Mouse (Mus musculus) hindbrain, postnatal 0 days (tissue): ENCODE measurements around the gene Ift57. TPM values are rescaled to one million over a fixed set of nuclear protein-coding genes. Genes with fewer than 3 reads are reported as not detected.

Experiments used
- ATAC-seq: fragments of 200-750 bp; cut with Nextera tagmentation; 2 replicates; pipeline ENCODE4 v1.8.0; 2017; ENCODE audit warnings: mild to moderate bottlenecking, moderate TSS enrichment, moderate library complexity
- DNase-seq: peaks from one replicate; pipeline ENCODE4 v3.0.0-alpha.2; 2015; ENCODE audit warnings: low spot score
- H3K27ac ChIP-seq: fragments of 300-500 bp; sonication (generic); 2 replicates; pipeline ENCODE4 v1.5.1; 2014; ENCODE audit warnings: mild to moderate bottlenecking
- H3K27me3 ChIP-seq: fragments of 300-500 bp; sonication (generic); 2 replicates; pipeline ENCODE4 v1.6.1; 2014; ENCODE audit warnings: low read length, mixed read lengths; ENCODE audit not compliant: insufficient read depth
- H3K36me3 ChIP-seq: fragments of 300-500 bp; sonication (generic); 2 replicates; pipeline ENCODE4 v1.6.1; 2014; ENCODE audit warnings: low read length, mixed read lengths; ENCODE audit not compliant: insufficient read depth
- H3K4me1 ChIP-seq: fragments of 300-500 bp; sonication (generic); 2 replicates; pipeline ENCODE4 v1.6.1; 2014; ENCODE audit warnings: antibody characterized with exemption, low read length, mixed read lengths; ENCODE audit not compliant: insufficient read depth
- H3K4me2 ChIP-seq: fragments of 300-500 bp; sonication (generic); 2 replicates; pipeline ENCODE4 v1.6.1; 2014; ENCODE audit warnings: low read depth, mild to moderate bottlenecking, low read length, moderate library complexity, mixed read lengths
- H3K4me3 ChIP-seq: fragments of 300-500 bp; sonication (generic); 2 replicates; pipeline ENCODE4 v1.5.1; 2014; ENCODE audit warnings: low read length
- H3K9ac ChIP-seq: fragments of 300-500 bp; sonication (generic); replicated peaks from 2 replicates; pipeline ENCODE4 v1.6.1; 2014; ENCODE audit warnings: mild to moderate bottlenecking, low read length, moderate library complexity, mixed read lengths
- H3K9me3 ChIP-seq: fragments of 300-500 bp; sonication (generic); 2 replicates; pipeline ENCODE4 v1.6.1; 2016; ENCODE audit warnings: low read length, mixed read lengths
- CTCF ChIP-seq: IDR thresholded peaks from 2 replicates; pipeline ENCODE4 v1.5.1; 2016; ENCODE audit warnings: antibody characterized with exemption, control low read depth, low read depth
- WGBS: fragments of 180-500 bp; shearing (Covaris S2); extraction: QIAGEN DNeasy Blood & Tissue Kit; methylation state at CpG from one replicate; pipeline ENCODE4 v1.1.7; 2014; 5-methylcytosine and 5-hydroxymethylcytosine counted together
- polyA plus RNA-seq: library from polyadenylated mRNA; unstranded; fragments of >200 nt; fragmentation: Nextera tagmentation; extraction: Ambion mirVana; gene quantifications from 2 replicates; pipeline ENCODE4 v1.2.1, GENCODE M21; 2015
- total RNA-seq: library from RNA; depleted of rRNA; stranded (reverse); fragments of >200 nt; gene quantifications from 2 replicates; pipeline ENCODE4 v1.2.3, GENCODE M21; 2014

Ift57 gene
- total and polyA plus RNA-seq, 2 experiments from 2014 or later, result 11.0 to 46.2 TPM

DNA sequence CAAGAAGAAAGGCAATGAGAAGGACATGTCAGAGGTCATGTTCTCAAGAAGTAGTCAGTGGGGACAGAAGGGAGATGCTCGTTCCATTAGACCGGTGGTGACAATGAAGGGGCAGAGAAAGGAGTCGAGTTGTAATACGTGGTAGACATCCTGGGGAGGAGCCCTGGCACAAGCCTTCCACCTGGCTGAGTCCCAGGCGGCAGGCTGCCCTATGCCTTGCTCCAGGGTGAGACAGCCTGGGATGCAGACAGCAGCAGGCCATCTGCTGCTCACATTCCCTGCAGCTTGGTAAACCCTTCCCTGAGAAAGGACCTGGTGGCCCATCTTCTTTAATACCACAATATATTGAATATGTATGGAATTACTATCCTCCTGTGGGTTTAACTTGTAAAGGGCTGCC is 22.6 kb downstream of the Ift57 start:
- Histone ChIP-seq H3K4me1 (peaks cover 15% of the 10 kb centered on the region; the same call in 1 of the 2 replicates), H3K36me3 (no peaks in the 10 kb centered on the region), H3K9ac (no peak overlapping the region), H3K4me3 (no peak overlapping the region), H3K9me3 (no peaks in the 10 kb centered on the region), H3K27ac (peak overlapping the region; percentile 22; the same call in 1 of the 2 replicates), H3K27me3 (no peaks in the 10 kb centered on the region), H3K4me2 (no peak overlapping the region)
- TF ChIP-seq CTCF, result no peak
- WGBS, result 19% methylated on average over 5 of the region's 5 CpGs
- DNase-seq, result peak; percentile 64
- peak; percentile 77 for ATAC-seq

- no peak for TF ChIP-seq CTCF
- H3K36me3 ChIP-seq, result no peaks in the 10 kb centered on the region
- no peak overlapping the region for H3K9ac ChIP-seq
- WGBS, result 46% methylated on average over 4 of the region's 4 CpGs
- no peaks in the 10 kb centered on the region for H3K27me3 ChIP-seq
- peak overlapping the region; percentile 15; the same call in 1 of the 2 replicates for H3K27ac ChIP-seq
- no peak overlapping the region for H3K4me2 ChIP-seq
- H3K4me1 ChIP-seq, result peaks cover 15% of the 10 kb centered on the region; the same call in 1 of the 2 replicates
- H3K9me3 ChIP-seq, result no peaks in the 10 kb centered on the region
- H3K4me3 ChIP-seq, result no peak overlapping the region
- DNase-seq (peak; percentile 43), ATAC-seq (no peak)
These were observed 24.2 kb downstream of the Ift57 start for GRCm38 (mm10) chr16:49723222-49723621.

DNA sequence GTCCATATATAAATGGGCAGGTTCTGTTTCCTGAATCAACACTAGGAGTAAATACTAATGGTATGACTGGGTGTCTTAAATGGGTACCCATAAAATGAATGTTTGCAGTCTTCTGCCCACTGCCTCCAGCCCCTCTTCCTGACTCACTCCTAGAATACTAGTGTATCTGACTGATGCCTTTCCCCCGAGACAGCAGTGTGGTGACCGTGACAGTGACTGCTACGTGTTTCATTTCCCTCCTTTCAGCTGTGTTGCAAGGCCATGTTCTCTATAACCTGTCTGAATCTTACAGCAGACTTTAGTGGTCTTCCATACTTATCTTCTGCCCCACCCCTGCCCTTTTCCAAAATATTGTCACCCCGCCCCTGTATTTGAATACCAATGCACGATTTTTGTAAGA is 25.2 kb downstream of the Ift57 start:
- Histone ChIP-seq H3K27me3 (no peaks in the 10 kb centered on the region), H3K36me3 (no peaks in the 10 kb centered on the region), H3K4me2 (no peak overlapping the region), H3K27ac (no peak overlapping the region), H3K4me3 (no peak overlapping the region), H3K9ac (no peak overlapping the region), H3K9me3 (no peaks in the 10 kb centered on the region), H3K4me1 (peaks cover 15% of the 10 kb centered on the region; the same call in 1 of the 2 replicates)
- WGBS, result 88% methylated on average over 5 of the region's 5 CpGs
- no peak for TF ChIP-seq CTCF
- ATAC-seq (no peak), DNase-seq (no peak)

DNA sequence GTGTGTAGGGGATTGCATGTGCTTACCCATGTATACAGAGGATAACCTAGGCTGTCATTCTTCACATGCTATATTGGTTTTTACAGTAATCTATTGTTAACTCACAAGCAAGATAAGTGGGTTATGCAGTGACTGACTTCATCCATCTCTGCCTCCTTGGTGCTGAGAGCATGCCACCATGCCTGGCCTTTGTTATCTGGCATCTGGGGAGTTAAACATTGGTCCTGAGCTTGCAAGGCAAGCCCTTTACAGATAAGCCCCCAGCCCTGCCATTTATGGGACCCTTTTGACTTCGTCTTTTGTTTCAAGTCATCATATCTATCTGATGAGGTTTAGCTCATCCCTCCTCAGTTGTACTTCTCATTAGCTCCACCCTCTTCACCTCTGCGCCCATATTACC is 25.9 kb downstream of the Ift57 start:
- no peak for ATAC-seq
- H3K4me3 ChIP-seq, result no peak overlapping the region
- no peak overlapping the region for H3K27ac ChIP-seq
- no peaks in the 10 kb centered on the region for H3K27me3 ChIP-seq
- H3K9me3 ChIP-seq, result no peaks in the 10 kb centered on the region
- H3K4me2 ChIP-seq, result no peak overlapping the region
- 88% methylated on average over 2 of the region's 2 CpGs for WGBS
- no peak for DNase-seq
- no peak for TF ChIP-seq CTCF
- H3K9ac ChIP-seq, result no peak overlapping the region
- H3K36me3 ChIP-seq, result no peaks in the 10 kb centered on the region
- H3K4me1 ChIP-seq, result peaks cover 15% of the 10 kb centered on the region; the same call in 1 of the 2 replicates

GRCm38 (mm10) chr16:49725446-49725845 is 26.4 kb downstream of the Ift57 start:
- no peaks in the 10 kb centered on the region for H3K9me3 ChIP-seq
- no peak for TF ChIP-seq CTCF
- DNase-seq, result no peak
- H3K4me2 ChIP-seq, result no peak overlapping the region
- WGBS, result 79% methylated on average over 5 of the region's 5 CpGs
- H3K4me1 ChIP-seq, result peaks cover 15% of the 10 kb centered on the region; the same call in 1 of the 2 replicates
- no peaks in the 10 kb centered on the region for H3K36me3 ChIP-seq
- H3K27ac ChIP-seq, result no peak overlapping the region
- ATAC-seq, result no peak
- H3K27me3 ChIP-seq, result no peaks in the 10 kb centered on the region
- no peak overlapping the region for H3K9ac ChIP-seq
- no peak overlapping the region for H3K4me3 ChIP-seq

- no peaks in the 10 kb centered on the region for H3K27me3 ChIP-seq
- DNase-seq (no peak), ATAC-seq (no peak)
- no peak overlapping the region for H3K4me2 ChIP-seq
- H3K36me3 ChIP-seq, result no peaks in the 10 kb centered on the region
- H3K4me1 ChIP-seq, result peaks cover 15% of the 10 kb centered on the region; the same call in 1 of the 2 replicates
- no peak overlapping the region for H3K4me3 ChIP-seq
- H3K9me3 ChIP-seq, result no peaks in the 10 kb centered on the region
- no peak overlapping the region for H3K27ac ChIP-seq
- WGBS, result 45% methylated on average over 3 of the region's 3 CpGs
- TF ChIP-seq CTCF, result no peak
- H3K9ac ChIP-seq, result no peak overlapping the region
These were observed 27.2 kb downstream of the Ift57 start for GRCm38 (mm10) chr16:49726216-49726615.

GRCm38 (mm10) chr16:49726761-49727160 is 27.7 kb downstream of the Ift57 start:
- no peak for TF ChIP-seq CTCF
- Histone ChIP-seq H3K9me3 (no peaks in the 10 kb centered on the region), H3K9ac (no peak overlapping the region), H3K4me3 (no peak overlapping the region), H3K4me1 (peaks cover 12% of the 10 kb centered on the region; the same call in 1 of the 2 replicates), H3K27me3 (no peaks in the 10 kb centered on the region), H3K4me2 (no peak overlapping the region), H3K36me3 (no peaks in the 10 kb centered on the region), H3K27ac (no peak overlapping the region)
- WGBS, result 63% methylated on average over 2 of the region's 2 CpGs
- no peak for DNase-seq
- ATAC-seq, result no peak
